Comparison of ENCODE assay signal across 18 mouse cellular contexts in genomic region chr4:12538043-12538442, GRCm38 (mm10).
DNase-seq lines count a peak whose midpoint lies in the region; ATAC-seq lines count a peak whose summit lies in the region.
"Had no signal": no experiment of that assay in that cellular context is flagged by ENCODE, and none has a peak within 500 bp of the region (broad histone marks: within the 10 kb centered on the region; RNA-seq: fewer than 3 reads in every experiment).

No protein-coding gene starts in this region.

- H3K9me3 ChIP-seq in midbrain, embryonic 13.5 days: no peaks in the 10 kb centered on the region
- no peaks in the 10 kb centered on the region for H3K9me3 ChIP-seq in neural tube, embryonic 15.5 days (replicated peaks)
- H3K9me3 ChIP-seq: forebrain, embryonic 13.5 days; heart, embryonic 12.5 days; limb, embryonic 15.5 days; megakaryocyte, embryonic 14.5 days had no signal

- H3K4me3 ChIP-seq in midbrain, embryonic 13.5 days (replicated peaks): no peak overlapping the region
- H3K4me3 ChIP-seq in neural tube, embryonic 15.5 days (replicated peaks): no peak overlapping the region
- H3K4me3 ChIP-seq: left cerebral cortex, adult 2 months; limb, embryonic 15.5 days; megakaryocyte, embryonic 14.5 days had no signal

- no peaks in the 10 kb centered on the region for H3K27me3 ChIP-seq in midbrain, embryonic 13.5 days
- H3K27me3 ChIP-seq in neural tube, embryonic 15.5 days (replicated peaks): no peaks in the 10 kb centered on the region
- H3K27me3 ChIP-seq: forebrain, embryonic 13.5 days; heart, embryonic 12.5 days; limb, embryonic 15.5 days; megakaryocyte, embryonic 14.5 days had no signal

- H3K4me2 ChIP-seq in midbrain, embryonic 13.5 days (replicated peaks): no peak overlapping the region
- H3K4me2 ChIP-seq in neural tube, embryonic 15.5 days: peak overlapping the region; percentile 13; the same call in 1 of the 2 replicates

- DNase-seq in cerebellum, postnatal 14 days: peak; percentile 11 to 17
- no peak for DNase-seq in cerebellum, adult 9-11 months
- DNase-seq in left cerebral cortex, postnatal 4 days: peak; percentile 5
- DNase-seq in left cerebral cortex, adult 11 months (ENCODE audit: low spot score): no peak
- no peak for DNase-seq in heart, postnatal 4 days
- DNase-seq: heart, adult 11 months; kidney, adult 11 months had no signal

- whole genome bisulfite sequencing in midbrain, embryonic 13.5 days: 58% methylated on average over 5 of the region's 5 CpGs
- 32% methylated on average over 5 of the region's 5 CpGs for WGBS in neural tube, embryonic 15.5 days

- peaks cover 51% of the 10 kb centered on the region for H3K4me1 ChIP-seq in midbrain, embryonic 13.5 days (replicated peaks)
- H3K4me1 ChIP-seq in neural tube, embryonic 15.5 days: peaks cover 31% of the 10 kb centered on the region
- H3K4me1 ChIP-seq: megakaryocyte, embryonic 14.5 days had no signal

- peak overlapping the region; percentile 48; the same call in 1 of the 2 replicates for H3K27ac ChIP-seq in midbrain, embryonic 13.5 days
- peak overlapping the region; percentile 58; the same call in 1 of the 2 replicates for H3K27ac ChIP-seq in neural tube, embryonic 15.5 days (replicated peaks)
- H3K27ac ChIP-seq: kidney, postnatal 0 days; left cerebral cortex, adult 2 months; limb, embryonic 15.5 days; liver, embryonic 14.5 days had no signal

- intact Hi-C loops in left cerebral cortex, postnatal 4 days (cut with DNase I): loop anchor here (5.0 to 10.0 kb wide), 4 partner anchors 296 to 1897 kb away; no protein-coding TSS in a partner anchor

- H3K9ac ChIP-seq in midbrain, embryonic 13.5 days (replicated peaks): 0 out of 2 replicates have a peak overlapping the region, but pooled peaks have one; percentile 16
- H3K9ac ChIP-seq in neural tube, embryonic 15.5 days (replicated peaks): no peak overlapping the region
- H3K9ac ChIP-seq: heart, embryonic 12.5 days; limb, embryonic 15.5 days; liver, embryonic 14.5 days; lung, embryonic 14.5 days had no signal

- no peak for ATAC-seq in midbrain, embryonic 13.5 days
- ATAC-seq in neural tube, embryonic 15.5 days (ENCODE audit: low FRiP score): peak; percentile 43; the same call in 1 of the 2 replicates
- ATAC-seq in cerebellum, adult (ENCODE audit: insufficient number of reproducible peaks, low FRiP score, low TSS enrichment): no peak

- no peaks in the 10 kb centered on the region for H3K36me3 ChIP-seq in midbrain, embryonic 13.5 days
- no peaks in the 10 kb centered on the region for H3K36me3 ChIP-seq in neural tube, embryonic 15.5 days
- H3K36me3 ChIP-seq: heart, embryonic 12.5 days; limb, embryonic 15.5 days had no signal

Comparison
In these comparisons a context has a peak if more than half of its experiments do, and no peak if none do; other contexts are left out.
1. DNase-seq: peak in cerebellum, postnatal 14 days (2 of 2) and left cerebral cortex, postnatal 4 days (single experiment); none in cerebellum, adult 9-11 months (single experiment), left cerebral cortex, adult 11 months (single experiment) and heart, postnatal 4 days (single experiment).